Mouse (Mus musculus): ENCODE measurements around the gene Ndufa6.
A peak's percentile ranks its signal among the peaks of the same experiment; 100 is the strongest.
"Not testable (repeated sequence)": the region's sequence is repeated elsewhere in the genome, so short reads cannot be mapped to it uniquely, and the experiment has no call there.

Ndufa6 gene

DNA sequence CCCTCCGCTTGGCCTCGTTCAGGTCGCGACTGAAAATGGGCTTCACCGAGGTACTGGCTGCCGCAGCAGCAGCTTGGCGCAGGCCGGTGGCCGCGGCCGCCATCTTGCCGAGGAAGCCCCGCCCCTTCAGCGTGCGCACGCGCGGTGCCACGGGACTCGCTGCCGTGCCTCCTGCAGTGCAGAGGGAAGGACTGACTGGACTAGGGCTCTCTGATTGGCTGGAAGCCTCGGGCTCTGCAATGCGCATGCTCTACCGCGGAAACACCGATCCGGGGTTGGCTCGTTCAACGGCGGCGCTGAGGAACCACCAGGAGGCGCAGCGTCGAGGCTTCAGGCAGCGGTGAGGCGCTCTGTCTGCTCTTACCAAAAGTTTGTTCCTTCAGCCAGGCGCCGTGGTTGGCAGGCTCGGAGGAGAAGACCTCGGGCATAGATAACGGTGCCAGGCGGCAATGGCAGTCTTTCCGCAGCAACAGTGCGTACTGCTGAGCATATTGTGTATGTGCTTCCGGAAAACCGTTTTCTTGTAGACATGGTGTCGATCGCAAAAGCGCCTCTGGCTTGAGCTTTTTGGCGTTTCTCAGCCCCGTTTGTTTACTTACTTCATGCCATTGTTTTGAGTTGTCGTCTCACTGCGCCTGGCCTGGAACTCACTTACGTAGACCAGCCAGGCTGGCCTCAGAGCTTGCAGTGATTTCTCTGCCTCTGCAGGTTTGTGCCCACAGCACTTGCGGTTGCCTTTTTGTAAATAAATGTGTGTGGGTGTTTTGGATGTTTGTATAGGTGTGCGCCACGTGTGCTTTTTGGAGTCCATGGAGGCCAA lies at the start of gene Ndufa6:
Gene Ndufa6, minus strand, starts transcription at position 197 of the 820 bp plus-strand sequence.
- DNase-seq (ENCODE audit: low read depth, low spot score), result peak; percentile 98

DNA sequence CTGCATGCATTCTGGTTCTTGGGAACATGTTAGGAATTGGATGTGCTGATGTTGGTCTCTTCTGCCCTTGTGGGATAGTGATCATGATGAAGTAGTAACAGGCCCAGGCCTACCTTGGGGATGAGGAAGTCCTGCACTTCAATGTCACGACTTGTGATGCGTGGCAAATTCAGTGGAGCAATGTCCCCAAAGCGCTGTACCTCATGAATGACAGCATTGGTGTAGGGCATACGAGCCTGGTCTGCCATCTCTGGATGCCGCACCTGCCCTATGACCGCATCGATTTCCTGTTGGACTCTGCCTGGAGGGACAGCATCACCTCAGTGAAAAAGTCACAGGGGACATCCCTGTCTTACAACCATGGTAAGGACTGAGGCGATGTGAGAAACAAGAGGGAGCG lies 49.5 kb upstream of the Ndufa6 start:
- DNase-seq (ENCODE audit: low read depth, low spot score), result no peak

DNA sequence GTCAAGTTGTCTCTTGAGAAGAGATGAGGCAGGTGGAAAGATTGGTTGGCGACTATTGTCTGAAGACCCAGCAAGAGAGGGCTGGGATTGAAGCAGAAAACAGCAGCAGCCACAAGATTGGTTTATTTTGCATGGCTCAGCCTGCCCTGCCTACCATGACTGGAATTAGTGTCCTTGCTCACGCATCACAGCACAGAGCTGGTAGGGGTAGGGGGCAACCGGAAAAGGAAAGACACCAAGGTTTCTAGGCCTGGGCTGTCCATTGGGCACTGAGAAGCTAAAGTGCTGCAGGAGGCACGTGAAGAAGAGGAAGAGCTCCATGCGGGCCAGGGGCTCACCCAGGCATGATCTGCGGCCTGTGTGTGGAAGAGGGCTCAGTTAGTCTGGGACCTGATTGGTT lies 48.6 kb upstream of the Ndufa6 start:
- no peak for DNase-seq (ENCODE audit: low read depth, low spot score)

DNA sequence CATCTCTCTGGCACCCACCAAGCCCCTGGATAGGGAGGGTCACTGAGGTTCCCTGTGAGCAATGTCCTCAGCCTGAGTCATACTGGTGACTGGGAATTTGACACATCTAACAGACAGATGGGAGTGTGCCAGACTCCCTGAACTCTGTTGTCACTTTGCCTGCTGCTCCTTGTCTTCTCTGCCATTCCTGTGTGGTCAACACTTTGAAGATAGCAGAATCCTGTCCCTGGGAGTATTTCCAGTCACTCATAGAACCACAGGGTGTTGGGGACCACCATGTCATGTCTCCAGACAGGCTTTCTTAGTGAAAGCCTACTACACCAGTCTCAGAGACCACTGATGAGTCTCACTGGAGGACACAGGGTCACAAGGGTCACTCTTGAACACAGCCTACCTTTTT lies 48.0 kb upstream of the Ndufa6 start:
- DNase-seq (ENCODE audit: low read depth, low spot score), result no peak

DNA sequence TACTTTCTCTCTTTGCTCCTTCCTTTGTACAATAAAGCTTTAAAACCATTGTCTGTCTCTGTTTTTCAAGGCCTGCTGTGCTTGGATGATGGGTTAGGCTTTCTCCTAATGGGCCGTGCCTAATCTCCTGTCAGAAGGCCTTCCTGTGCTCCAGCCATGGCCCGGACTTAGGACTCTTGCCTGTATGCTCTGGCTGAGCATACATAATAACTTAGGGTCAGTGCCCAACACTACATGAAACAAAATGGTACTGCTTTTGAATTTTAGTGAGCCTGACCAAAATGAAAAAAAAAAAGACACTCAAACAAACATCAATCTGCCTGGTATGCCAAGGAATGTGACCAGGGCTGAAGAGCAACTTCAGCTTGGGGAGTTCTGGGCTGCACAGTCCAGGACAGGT lies 47.4 kb upstream of the Ndufa6 start:
- no peak for DNase-seq (ENCODE audit: low read depth, low spot score)

DNA sequence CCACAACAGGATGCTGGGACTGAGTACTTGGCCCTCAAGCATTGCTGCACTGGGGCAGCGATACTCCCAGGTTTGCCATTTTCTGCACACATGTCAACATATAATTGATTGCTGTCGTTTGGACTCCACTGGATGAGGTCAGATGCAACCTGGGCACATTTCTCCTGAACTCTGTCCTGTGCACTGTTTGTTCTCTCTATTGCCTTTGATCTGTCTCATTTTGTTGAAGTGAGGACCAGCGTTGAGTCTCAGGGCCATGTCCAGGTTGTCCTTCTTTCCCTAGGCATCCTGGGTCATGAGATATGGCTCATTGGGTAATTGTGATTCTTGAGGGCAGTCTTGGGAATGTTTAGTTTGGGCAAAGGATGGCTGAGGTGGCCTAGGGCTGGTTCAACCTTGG lies 41.8 kb upstream of the Ndufa6 start:
- not testable (repeated sequence) for DNase-seq (ENCODE audit: low read depth, low spot score)

DNA sequence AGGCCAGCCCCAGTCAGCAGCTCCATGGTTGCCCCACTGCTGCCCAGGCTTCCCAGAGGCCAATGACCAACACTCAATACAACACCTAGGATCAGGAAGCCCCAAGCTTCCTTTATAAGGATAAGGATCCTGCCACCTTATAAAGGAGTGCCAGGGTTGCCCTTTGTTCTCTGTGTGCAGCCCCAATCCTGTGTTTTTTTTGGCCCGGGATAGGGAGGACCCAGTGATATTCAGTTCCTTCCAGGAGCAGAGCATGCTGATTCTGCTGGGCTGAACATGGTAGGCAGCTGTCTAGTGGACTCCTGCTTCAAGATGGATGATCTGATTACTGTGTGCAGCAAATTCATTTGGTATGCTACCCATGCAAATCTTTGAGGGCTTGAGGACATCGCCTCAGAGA lies 39.8 kb upstream of the Ndufa6 start, which contains the start of gene Cyp2d11:
Gene Cyp2d11, minus strand, starts transcription at position 101 of the 400 bp plus-strand sequence.
- not testable (repeated sequence) for DNase-seq (ENCODE audit: low read depth, low spot score)

DNA sequence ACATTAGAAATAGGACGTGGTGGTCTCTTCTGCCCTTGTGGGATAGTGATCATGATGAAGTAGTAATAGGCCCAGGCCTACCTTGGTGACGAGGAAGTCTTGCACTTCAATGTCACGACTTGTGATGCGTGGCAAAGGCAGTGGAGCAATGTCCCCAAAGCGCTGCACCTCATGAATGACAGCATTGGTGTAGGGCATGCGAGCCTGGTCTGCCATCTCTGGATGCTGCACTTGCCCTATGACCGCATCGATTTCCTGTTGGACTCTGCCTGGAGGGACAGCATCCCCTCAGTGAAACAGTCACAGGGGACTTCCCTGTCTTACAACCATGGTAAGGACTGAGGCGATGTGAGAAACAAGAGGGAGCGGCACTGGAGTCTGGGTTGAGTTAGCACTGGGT lies 35.8 kb upstream of the Ndufa6 start:
- DNase-seq (ENCODE audit: low read depth, low spot score), result not testable (repeated sequence)

DNA sequence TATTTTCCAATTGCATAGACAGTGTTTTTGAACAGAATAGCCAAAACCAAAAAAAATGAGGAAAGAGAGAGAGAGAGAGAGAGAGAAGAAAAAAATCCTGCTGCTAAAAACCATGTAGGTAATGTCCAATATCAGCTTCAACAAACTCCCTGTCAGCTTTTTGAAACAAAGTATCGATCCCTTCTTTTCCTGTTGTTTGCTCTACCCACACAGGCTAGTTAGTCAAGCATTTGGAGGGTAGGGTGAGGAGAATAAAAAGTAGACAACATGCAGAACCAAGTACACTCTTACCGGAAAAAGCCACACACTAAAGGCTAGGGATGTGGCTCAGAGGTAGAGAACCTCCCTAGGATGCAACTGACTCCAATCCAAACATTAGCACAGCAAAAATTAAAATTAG lies 31.6 kb upstream of the Ndufa6 start:
- no peak for DNase-seq (ENCODE audit: low read depth, low spot score)

DNA sequence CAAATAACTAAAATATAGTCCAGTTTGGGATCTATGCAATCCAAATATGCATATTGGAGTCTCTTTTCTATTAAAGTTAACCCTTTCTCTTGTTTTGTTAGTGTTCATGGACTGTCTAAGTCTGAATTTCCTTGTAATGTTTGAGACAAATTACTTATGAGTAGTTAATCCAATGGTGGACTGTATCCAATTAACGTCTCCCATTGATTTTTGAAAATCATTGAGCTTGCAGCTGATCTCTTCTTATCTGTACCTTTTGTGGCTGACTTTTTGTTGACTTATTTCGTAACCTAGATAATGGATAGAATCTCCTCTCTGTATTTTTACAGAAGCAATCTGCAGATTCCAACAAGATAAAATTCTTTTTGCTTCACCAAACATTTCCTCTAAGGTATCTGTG lies 28.3 kb upstream of the Ndufa6 start:
- DNase-seq (ENCODE audit: low read depth, low spot score), result no peak

DNA sequence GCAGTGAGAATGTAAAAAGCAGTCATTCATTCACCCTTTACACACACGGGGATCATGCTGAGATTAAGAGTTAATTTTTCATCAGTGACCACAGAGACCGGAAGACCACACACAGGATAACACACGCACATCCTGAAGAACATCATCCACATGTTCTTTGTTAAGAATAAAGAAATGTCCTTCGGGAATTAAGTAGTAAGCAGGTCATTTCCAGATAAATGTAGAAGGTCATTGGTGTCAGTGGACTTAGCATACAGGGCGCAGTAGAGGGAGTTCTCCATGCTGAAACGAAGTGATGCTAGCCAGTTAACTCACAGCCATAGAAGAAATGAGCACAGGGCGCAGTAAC lies 26.6 kb upstream of the Ndufa6 start:
- DNase-seq (ENCODE audit: low read depth, low spot score), result no peak

DNA sequence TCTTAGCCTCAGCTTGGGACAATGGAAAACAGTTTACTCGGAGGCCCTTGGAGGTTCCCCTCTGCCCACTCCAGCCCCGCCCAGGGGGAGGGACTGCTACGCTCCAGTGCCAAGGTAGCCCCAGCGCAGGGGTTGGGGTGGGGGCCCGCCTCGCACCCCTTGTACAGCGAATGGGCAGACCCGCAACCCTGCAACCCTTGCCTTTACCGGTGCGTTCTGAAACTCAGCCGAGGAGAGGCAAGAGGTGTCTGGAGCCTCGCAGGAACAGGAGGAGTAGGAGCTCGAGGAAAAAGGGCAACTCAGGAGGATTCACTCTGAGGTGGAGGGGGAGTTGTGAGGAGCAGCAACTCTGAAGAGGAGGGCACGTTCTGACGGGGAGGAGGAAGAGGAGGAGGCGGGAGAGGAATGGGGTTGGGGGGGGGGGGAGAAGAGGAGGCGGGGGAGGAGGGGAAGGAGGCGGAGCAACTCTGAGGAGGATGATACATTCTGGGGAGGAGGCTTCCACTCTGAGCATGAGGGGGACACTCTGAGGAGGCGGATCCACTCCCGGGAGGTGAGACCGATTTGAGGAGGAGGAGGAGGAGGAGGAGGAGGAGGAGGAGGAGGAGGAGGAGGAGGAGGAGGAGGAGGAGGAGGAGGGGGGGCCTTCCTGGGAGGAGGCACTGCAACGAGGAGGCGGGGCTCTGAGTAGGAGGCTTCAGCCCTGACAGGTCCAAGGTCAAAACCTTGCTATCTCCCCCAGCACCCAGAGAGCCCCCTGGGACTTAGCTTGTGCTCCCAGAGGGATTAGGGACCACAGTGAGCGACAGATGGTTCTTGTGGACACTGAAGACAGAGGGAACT lies 26.0 kb upstream of the Ndufa6 start, which contains the start of gene Cyp2d22:
Gene Cyp2d22, minus strand, starts transcription at position 390 of the 843 bp plus-strand sequence.
- DNase-seq (ENCODE audit: low read depth, low spot score), result peak; percentile 48

DNA sequence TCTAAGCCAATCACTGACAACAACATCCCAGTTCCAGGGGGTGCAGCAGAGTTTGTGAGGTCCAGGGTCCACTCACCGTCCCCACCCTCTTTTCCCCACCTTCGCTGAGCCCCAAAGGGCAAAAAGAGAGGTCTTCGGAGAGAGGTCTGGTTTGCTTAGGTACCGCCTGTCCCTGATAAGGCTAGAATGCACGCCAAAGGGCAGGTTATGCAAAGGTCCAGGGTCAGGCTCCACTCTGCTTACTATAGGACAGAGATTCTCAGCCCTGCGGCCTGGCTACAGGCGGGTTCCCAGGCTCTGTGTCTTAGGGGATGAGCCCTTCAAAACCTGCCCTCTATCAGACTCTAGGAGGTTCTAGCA lies 25.4 kb upstream of the Ndufa6 start:
- no peak for DNase-seq (ENCODE audit: low read depth, low spot score)

DNA sequence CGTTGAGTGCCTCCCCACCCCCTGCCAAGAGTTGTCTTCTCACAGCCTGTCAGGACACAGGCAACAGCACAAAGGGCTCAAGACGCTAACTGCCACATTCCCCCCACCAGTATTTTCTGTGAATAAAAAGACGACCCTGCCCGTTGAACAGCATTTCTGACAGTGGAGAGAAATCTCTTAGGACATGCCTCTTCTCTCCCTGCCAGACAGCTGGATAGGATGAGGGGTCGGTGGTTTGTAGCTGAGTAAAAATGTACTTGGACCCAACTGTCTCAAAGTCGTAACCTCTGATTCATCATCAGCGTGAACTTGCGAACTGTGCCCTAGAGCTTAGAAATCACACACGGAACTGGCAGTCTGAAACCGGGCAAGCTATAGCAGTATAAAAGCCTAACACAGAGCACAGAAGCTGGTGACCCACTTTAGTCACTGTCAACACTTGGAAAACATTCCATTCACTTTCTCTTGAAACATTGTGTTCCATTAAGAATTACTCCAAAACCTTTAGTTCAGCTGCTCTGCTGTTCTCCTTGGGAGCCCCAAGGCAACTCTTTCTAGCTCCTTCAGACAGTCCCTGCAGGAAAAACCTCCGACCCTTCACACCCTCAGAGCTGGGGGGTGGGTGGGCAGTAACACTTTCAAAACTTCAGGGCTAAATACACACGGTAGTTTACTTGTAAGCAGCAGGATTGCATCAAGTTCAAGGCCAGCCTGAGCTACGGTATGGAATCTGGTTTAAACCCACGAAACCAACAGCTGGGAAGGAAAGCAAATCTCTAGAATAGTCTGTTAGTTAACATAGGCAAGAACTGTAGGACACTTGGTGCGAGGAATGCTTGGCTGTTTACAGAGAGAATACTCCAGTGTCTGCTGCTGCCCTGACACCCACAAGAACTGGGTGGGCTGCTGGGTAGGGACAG lies 24.4 kb upstream of the Ndufa6 start:
- no peak for DNase-seq (ENCODE audit: low read depth, low spot score)

DNA sequence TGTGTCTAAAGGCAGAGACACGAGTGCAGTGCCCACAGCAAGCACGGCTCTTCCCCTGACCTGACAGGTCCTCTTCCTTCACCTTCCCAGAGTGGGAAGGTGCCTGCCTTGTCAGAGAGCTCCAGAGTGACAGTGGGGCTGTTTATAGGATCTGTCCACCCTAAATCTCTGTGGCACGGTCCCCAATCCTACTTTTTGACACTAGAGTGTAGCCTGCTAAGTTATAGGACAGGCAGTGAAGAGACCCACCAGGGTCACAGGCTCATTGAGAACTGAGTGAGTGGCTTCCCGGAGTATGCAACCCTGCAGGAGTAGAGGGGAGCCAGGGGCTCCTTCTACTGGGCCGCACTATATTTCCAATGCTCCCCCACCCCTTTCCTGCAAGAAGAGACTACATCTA lies 23.6 kb upstream of the Ndufa6 start:
- DNase-seq (ENCODE audit: low read depth, low spot score), result no peak

DNA sequence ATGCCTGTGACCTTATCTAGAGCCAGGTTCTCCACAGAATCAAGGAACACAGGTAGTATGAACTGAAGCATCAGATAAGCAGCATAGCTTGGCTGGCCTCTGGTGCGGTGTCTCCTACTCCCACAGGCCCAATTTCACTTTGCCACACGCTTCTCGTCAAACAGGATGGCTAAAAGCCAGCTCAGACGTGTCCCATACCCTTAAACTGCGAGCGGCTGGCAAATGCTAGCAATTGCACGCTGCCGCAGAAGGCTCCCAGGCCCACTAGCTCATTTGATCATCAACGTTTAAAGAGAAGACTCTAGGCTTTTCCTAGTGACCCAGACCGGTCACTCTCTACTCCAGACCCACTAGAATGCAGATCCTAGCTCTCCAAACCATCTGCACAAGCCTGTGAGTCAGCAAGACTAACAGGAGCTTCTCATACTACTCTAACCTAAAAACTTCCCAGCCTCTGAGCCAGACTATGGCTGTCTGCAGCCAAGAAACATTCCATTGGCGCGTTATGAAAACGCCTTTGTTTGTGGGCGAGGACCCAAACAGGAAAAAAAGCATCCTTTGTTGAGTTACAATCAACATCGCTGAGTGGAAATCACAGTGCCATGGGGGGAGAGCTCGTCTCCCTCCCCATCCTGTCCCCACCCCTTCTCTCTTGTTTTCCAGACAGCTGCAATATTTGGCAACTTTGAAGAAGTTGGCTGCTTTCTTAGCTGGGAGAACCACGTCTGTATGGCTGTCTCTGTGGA lies 22.4 kb upstream of the Ndufa6 start:
- DNase-seq (ENCODE audit: low read depth, low spot score), result no peak

DNA sequence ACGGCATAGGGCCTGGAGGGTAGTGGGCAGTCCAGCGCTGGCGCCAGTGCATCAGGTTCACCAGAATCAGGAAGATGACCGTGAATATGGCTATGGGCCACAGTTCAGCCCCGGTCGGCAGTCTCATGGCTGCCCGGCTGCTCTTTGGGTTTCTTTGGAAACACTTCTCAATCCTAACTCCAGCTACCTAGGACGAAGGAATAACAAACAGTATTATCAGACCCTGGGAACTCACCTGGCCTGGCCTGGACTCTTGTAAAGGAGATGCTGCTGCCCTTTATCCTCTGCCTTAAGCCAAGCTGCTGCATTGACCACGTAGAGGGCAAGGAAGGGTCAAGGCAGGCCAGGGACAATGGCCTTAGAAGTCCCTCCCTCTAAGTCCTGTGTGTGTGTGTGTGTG lies 21.7 kb upstream of the Ndufa6 start:
- DNase-seq (ENCODE audit: low read depth, low spot score), result no peak

DNA sequence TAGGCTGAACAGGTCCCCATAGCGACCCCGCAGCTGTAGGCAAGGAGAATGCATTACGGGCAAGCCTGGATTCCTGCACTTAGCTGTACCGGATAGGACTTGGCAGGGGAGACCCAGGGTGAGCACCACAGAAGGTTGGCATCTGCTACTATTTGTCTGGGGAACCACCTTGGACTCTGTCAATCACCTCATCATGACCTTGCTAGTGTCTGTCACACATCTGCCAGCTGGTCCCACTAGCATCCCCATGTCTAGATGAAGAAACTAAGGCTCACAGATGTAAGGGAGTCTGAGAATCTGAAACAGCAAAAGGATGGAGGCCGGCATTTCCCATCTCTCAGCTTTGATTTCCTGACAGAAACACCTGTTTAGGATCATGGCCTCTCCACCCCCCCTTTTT lies 20.3 kb upstream of the Ndufa6 start:
- DNase-seq (ENCODE audit: low read depth, low spot score), result no peak

DNA sequence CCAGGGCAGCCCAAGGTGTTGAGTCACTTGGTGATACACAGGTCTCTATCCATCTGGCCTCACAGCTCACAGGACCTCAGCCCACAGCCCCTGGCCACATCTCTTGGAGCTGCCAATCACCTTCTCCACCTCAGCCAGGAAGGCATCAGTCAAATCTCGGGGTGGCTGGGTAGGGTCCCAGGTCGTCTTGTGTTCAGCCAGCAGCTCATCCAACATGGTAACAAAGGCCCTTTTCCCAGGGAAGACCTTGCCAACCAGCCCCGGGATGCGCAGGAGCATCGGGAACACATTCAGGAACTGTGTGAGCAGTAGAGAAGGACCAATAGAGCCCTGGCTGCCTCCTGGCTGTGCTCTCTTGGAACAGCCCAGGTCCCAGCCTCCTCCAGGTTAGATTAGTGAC lies 18.9 kb upstream of the Ndufa6 start:
- DNase-seq (ENCODE audit: low read depth, low spot score), result no peak

DNA sequence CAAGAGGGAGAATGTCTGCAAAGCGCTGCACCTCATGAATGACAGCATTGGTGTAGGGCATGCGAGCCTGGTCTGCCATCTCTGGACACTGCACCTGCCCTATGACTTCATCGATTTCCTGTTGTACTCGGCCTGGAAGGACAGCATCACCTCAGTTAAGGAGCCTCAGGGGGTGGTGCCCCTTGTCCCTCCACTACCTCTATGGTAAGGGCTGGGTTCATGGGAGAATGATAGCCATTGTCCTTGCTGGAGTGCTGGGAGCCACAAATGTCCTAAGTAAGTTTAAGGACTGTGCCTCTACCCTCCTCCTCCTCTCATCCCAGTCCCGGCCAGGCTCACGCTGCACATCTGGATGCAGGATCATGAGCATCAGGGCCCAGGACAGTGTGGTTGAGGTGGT lies 18.3 kb upstream of the Ndufa6 start:
- no peak for DNase-seq (ENCODE audit: low read depth, low spot score)

DNA sequence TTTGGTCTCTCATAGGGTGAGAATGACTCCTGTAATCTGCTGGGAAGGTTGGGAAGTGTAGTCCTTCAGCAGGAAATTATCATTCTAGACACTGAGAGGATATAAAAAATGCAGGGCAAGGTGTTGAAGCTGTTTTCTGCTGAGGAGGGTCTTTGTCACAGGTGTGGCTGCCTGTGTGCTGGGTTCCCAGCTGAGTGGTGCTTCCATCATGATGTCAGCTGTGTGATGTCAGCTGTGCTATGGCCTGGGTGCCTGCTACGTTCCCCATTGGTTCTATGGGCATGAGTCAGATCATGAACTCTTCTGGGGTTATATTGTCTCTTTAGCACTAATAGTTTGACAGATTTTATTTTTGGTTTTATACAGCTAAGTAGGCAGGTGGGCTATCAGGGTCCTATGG lies 14.7 kb upstream of the Ndufa6 start:
- no peak for DNase-seq (ENCODE audit: low read depth, low spot score)

All from R1 (cell line).